Mouse (Mus musculus) retina, postnatal 7 days (tissue): Measurements from ENCODE around the gene Ift43.

ENCODE experiments used
- DNase-seq: peaks from one replicate; pipeline ENCODE4 v3.0.0-alpha.2; 2012; ENCODE audit warnings: low read depth, low spot score

The Ift43 gene

GRCm38 (mm10) chr12:86078176-86078552 lies 4.2 kb upstream of the Ift43 start:
- DNase-seq: no peak

GRCm38 (mm10) chr12:86078553-86079201 lies 3.7 kb upstream of the Ift43 start, which contains the start of gene Tgfb3:
TSS of gene Tgfb3 (minus strand) at chr12:86079041.
- DNase-seq: peak; percentile 46

DNA sequence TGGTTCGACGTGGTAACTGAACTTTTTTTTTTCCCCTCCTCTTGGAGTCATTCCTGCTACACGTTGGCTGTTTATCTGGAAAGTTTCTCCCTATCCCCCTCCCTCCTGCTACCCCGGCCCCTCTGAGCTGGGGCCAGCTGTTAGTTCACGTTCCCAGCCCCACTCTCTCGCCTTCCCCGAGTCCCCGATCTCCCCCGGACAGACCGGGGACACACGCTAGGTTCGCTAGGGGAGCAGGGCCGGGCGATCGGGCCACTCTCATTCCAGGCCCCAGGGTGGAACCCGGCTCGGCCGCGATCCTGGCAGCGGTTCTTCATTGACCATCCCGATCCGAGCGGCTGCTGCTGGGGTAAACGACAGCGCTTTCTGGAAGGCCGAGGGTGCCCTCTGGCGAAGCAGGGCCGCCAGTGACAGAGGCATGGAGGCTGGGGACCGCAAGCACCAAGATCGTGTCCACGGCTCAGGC lies 3.1 kb upstream of the Ift43 start:
- DNase-seq: peak; percentile 80

- DNase-seq: no peak
These were observed 3.5 kb downstream of the Ift43 start for GRCm38 (mm10) chr12:86085873-86086272.

DNA sequence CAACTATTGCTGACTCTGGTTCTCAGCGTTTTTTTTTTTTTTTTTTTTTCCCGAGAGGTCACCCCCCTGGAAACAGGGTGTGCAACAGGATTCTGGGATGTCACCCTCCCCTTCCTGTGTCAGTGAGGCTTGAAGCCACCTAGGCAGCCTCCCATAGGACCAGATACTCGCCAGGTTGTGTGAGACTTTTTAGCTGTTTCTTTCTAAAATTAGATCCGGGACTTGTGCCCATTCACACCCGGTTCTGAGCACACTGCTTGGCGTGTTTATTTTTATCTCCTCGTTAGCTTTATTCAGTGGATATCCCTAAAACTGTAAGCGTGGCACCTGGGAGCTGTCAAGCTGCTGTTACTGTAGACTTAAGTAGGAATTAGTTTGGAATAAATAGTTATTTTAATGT lies 4.2 kb downstream of the Ift43 start:
- DNase-seq: no peak

- no peak for DNase-seq
These were observed 5.7 kb downstream of the Ift43 start for GRCm38 (mm10) chr12:86088042-86088441.

DNA sequence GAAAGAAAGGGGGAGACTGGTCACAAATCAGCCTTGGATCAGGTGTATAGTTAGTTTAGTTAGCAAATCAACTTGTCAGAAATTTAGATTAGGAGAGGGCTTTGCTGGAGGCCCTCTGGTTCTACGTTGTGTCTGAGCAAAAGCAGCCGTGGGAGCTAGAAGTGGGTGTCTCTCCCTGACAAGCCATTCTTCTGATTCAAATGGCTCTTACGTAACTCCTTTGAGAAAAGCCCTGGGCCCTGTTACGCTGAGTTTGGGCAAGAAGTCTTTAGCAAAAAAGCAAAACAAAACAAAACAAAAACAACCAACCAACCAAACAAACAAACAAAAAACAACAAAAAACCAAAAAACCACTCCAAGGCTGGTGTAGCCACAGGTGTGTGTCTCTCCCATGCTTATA lies 8.4 kb downstream of the Ift43 start:
- no peak for DNase-seq

DNA sequence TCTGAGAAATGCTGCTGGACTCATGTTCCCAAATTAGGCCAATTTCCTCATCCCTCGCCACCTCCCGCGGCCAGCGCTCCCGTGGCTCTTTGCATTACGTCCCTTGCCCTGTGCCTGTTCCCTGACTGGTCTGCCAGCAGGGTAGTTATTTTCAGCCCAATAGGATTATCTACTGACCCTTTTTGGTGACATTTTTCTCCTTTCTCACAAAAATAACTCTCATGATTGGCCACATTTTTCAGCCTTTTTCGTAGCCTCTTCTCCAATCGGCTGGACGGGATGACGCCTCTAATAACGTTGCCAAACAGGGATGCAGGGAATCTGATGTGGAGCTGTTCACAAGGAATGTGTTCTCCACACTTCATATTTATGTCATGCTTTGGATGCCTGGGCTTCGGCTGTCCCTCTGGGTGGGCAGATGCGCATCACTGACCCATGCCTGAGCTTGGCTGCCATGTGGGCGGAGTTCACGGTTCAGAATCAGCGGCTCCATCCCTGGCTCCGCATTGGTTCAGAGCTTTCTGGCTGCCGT lies 9.3 kb downstream of the Ift43 start:
- no peak for DNase-seq

- no peak for DNase-seq
These were observed 11.7 kb downstream of the Ift43 start for GRCm38 (mm10) chr12:86094075-86094474.

DNA sequence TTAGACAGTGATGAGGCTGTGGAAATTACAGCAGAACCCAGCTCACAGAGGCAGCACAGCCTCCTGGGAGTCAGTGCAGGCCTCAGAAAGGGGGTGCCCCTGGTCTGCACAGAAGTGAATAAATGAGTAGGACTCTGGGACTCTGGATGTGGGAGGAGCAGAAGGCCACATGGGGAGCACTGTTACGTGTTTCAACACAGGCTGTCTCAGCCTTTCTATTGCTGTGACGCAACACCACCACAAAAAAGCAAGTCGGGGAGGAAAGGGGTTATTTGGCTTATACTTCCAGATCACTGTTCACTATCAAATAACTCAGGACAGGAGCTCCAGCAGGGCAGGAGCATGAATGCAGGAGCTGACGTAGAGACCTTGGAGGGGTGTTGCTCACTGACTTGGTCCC lies 13.5 kb downstream of the Ift43 start:
- no peak for DNase-seq

- DNase-seq: no peak
These were observed 15.4 kb downstream of the Ift43 start for GRCm38 (mm10) chr12:86097781-86098180.

GRCm38 (mm10) chr12:86100711-86101110 lies 18.4 kb downstream of the Ift43 start:
- no peak for DNase-seq

DNA sequence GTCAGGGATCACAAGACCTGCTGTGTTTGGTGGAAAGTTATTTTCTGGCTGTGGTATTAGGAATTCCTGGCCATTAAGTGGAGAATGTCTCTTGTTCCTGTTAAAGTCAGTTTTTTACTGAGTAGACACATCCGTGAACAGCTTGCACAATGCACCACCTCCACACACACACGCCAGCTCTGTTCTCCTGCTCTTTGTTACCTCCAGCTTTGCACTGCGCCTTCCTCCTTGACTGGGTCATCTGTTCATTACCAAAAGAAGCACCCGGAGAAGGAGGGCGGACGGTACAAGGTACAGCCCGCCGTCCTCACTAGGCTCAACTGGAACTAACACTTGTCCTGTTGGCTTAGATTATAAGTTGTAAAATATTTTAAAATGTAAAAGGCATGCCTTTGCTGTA lies 20.3 kb downstream of the Ift43 start:
- no peak for DNase-seq

DNA sequence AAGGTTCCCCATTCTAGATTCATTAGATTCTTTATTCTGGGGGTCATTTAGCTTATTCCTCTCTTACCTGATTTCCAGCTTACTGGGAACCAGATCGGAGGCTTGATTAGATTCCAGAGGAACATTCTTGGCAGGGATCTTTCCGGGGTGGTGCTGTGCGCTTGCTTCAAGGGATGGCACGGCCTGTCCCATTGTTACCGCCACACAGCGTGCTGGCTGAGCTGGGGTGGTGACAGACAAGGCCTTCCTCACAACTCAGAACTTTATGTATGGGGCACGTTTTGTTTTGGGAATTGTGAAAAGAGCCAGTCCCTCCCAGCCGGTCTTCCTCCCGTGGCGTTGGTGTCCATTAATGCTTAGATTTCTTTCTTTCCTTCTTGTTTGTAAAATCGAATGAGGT lies 21.1 kb downstream of the Ift43 start:
- no peak for DNase-seq

- no peak for DNase-seq
These were observed 21.5 kb downstream of the Ift43 start for GRCm38 (mm10) chr12:86103852-86104251.

GRCm38 (mm10) chr12:86104297-86104696 lies 22.0 kb downstream of the Ift43 start:
- DNase-seq: no peak

GRCm38 (mm10) chr12:86105546-86105945 lies 23.2 kb downstream of the Ift43 start:
- no peak for DNase-seq

DNA sequence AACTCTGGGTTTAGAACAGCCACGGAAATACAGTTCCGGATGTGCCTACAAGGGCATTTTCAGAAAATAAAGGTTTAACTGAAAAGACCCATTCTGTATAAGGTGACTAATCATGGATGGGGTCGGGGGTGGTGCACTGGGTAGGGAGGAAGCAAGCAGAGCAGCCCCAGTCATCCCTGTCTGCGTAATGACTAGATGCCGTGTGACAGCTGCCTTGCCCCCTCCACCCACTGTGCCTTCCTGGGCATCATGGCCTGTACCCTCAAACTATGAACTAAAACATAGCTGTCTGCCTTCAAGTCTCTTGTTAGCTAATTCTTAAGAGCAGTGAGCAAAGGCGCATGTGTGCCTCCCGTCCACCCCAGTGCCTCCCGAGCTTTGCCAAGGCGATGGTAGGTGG lies 23.7 kb downstream of the Ift43 start:
- no peak for DNase-seq

GRCm38 (mm10) chr12:86107645-86108044 lies 25.3 kb downstream of the Ift43 start:
- no peak for DNase-seq

GRCm38 (mm10) chr12:86109531-86109930 lies 27.2 kb downstream of the Ift43 start:
- DNase-seq: no peak

DNA sequence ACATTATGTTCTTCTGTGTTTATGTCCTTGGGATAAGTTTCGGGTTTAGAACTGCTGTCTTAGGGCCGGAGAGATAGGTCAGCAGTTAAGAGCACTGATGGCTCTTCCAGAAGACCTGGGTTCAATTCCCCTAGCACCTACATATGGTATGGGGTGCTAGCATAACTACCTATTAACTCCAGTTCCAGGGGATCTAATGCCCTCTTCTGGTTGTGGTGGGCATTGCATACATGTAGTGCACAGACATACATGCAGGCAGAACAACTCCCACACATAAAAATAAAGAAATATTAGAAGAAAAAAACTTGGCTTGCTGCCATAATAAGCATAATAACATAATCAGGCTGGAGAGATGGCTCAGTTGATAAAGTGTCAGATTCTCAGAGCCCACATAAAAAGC lies 28.3 kb downstream of the Ift43 start:
- no peak for DNase-seq

GRCm38 (mm10) chr12:86116295-86116835 lies 34.0 kb downstream of the Ift43 start:
- DNase-seq: no peak

GRCm38 (mm10) chr12:86124016-86124415 lies 41.7 kb downstream of the Ift43 start:
- DNase-seq: no peak
